Mouse (Mus musculus) kidney, adult 10 weeks (tissue): ENCODE data around the gene Cntnap2. TPM values are rescaled to one million over a fixed set of nuclear protein-coding genes. Genes with fewer than 3 reads are reported as not detected.

Experiments used
- polyA plus RNA-seq: library from polyadenylated mRNA; stranded (reverse); fragments of 350-450 nt; fragmentation: Illumina TruSeq; extraction: RNeasy Lipid Tissue Mini Kit (QIAGEN cat#74804); gene quantifications from one replicate; pipeline ENCODE4 v1.2.3, GENCODE M21; 2014; ENCODE audit warnings: low read depth, low replicate concordance

Gene Cntnap2
- 0.28 TPM for polyA plus RNA-seq

DNA sequence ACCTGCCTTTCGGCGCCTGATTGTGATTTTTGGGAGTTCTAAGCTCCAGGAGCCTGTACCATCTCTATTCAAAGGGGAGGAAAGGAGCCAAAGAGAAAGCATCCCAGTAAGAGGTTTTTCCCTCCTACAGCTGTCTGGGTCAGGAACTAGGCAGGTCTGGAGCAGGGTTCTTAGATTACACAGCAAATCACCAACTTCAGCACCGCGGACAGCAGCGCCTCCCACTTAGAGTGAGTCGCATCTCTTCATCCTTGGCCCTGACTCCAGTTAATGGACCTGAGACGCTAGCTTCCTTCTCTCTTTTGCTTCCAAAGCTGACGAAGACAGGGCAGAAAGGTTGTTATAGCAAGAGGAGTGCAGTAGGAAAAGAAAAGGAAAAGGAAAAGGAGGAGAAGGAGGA lies at the start of gene Cntnap2:
Gene Cntnap2 (plus strand): TSS at position 267 of the 400 bp plus-strand sequence.

